Comparison of ENCODE assay signal across 16 mouse cellular contexts in the genomic region with DNA sequence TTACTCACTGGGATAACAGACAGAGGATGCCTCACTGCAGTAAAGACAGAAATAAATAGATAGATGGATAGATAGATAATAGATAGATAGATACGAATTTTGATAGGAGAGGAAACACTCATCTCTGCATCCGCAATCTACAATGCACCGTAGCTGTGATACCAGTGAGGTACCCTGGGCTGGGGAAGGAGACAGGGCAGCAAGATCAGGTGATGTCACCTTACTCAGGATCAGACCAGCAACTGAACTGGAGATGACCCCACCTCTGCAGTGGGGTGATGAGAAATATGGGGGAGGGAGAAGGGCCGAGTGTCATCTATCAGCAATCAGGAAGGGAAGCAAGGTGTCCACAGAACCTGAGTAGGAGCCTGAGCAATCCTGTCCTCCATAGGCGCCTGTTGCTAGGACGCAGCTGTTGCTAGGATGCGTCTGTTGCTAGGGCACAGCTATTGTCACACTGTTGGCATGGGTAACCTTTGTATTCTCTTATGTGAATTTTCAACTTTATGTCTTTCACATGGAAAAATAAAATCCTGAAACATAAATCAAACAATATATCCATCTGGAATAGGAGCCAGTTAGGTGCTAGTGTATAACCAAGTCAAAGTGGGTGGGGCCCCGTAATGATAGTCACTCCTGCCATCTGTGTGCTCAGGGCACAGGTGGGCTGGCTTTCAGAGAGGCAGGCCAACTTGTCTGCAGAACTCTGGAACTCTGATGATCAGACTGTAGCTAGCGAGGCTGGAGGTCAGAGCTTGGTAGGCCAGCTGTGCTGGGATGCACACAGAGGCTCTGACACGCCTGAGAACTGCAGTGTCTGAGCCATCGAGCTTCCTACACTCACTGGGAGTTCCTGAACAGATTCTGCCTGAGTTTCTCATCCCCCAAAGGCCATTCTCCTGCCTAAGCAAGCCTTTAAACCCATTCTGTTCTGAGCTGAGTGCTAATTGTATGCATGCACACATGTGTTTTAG.
A peak's percentile ranks its signal among the peaks of the same experiment; 100 is the strongest.
DNase-seq lines count a peak whose midpoint lies in the region; ATAC-seq lines count a peak whose summit lies in the region.
"Had no signal": no experiment of that assay in that cellular context is flagged by ENCODE, and none has a peak within 500 bp of the region (broad histone marks: within the 10 kb centered on the region; RNA-seq: fewer than 3 reads in every experiment).

No protein-coding gene starts in this region.

- peak; percentile 34 for DNase-seq in layer of hippocampus, adult 9-11 months
- no peak for DNase-seq in layer of hippocampus, postnatal 36 days
- DNase-seq in embryo, embryonic 9.5 days (ENCODE audit: extremely low spot score), result peak; percentile 2
- no peak for DNase-seq in kidney, adult 8-10 months
- no peak for DNase-seq in left cerebral cortex, adult 8-10 months (ENCODE audit: low spot score in 2 of 2)
- DNase-seq: cerebellum, postnatal 36 days; gastrocnemius, postnatal 36 days; heart, postnatal 10 days; kidney, adult 18-20 months; lung, adult 18-20 months; thymus, postnatal 25 days had no signal

- no peak overlapping the region for H3K9ac ChIP-seq in hindbrain, embryonic 15.5 days
- H3K9ac ChIP-seq in neural tube, embryonic 12.5 days, result no peak overlapping the region
- H3K9ac ChIP-seq: limb, embryonic 13.5 days had no signal

- no peaks in the 10 kb centered on the region for H3K36me3 ChIP-seq in hindbrain, embryonic 15.5 days
- no peaks in the 10 kb centered on the region; the same call in 1 of the 2 replicates for H3K36me3 ChIP-seq in neural tube, embryonic 12.5 days
- H3K36me3 ChIP-seq: limb, embryonic 13.5 days had no signal

- H3K9me3 ChIP-seq in hindbrain, embryonic 15.5 days, result no peaks in the 10 kb centered on the region
- H3K9me3 ChIP-seq in neural tube, embryonic 12.5 days, result no peaks in the 10 kb centered on the region
- H3K9me3 ChIP-seq: limb, embryonic 13.5 days had no signal

- no peak overlapping the region for H3K4me2 ChIP-seq in hindbrain, embryonic 15.5 days
- no peak overlapping the region for H3K4me2 ChIP-seq in neural tube, embryonic 12.5 days (replicated peaks)
- H3K4me2 ChIP-seq: limb, embryonic 13.5 days had no signal

- H3K4me1 ChIP-seq in hindbrain, embryonic 15.5 days (replicated peaks), result peaks cover 11% of the 10 kb centered on the region
- H3K4me1 ChIP-seq in neural tube, embryonic 12.5 days, result peaks cover 14% of the 10 kb centered on the region

- no peaks in the 10 kb centered on the region for H3K27me3 ChIP-seq in hindbrain, embryonic 15.5 days
- H3K27me3 ChIP-seq in neural tube, embryonic 12.5 days (replicated peaks), result no peaks in the 10 kb centered on the region

- 58% methylated on average over 11 of the region's 11 CpGs for WGBS in hindbrain, embryonic 15.5 days
- 68% methylated on average over 11 of the region's 11 CpGs for WGBS in neural tube, embryonic 12.5 days

- peak overlapping the region; percentile 35; the same call in 1 of the 2 replicates for H3K27ac ChIP-seq in hindbrain, embryonic 15.5 days (replicated peaks)
- H3K27ac ChIP-seq in neural tube, embryonic 12.5 days, result no peak overlapping the region
- H3K27ac ChIP-seq: limb, embryonic 13.5 days had no signal

- peak; percentile 79; the same call in 1 of the 2 replicates for ATAC-seq in hindbrain, embryonic 15.5 days (ENCODE audit: low FRiP score, low read depth)
- ATAC-seq in neural tube, embryonic 12.5 days (ENCODE audit: low FRiP score, low read depth), result peak; percentile 70
- ATAC-seq in erythroblast, adult 5-6 weeks (replicated peaks; ENCODE audit: low FRiP score, poor library complexity, severe bottlenecking), result no peak

- H3K4me3 ChIP-seq in hindbrain, embryonic 15.5 days, result no peak overlapping the region
- no peak overlapping the region for H3K4me3 ChIP-seq in neural tube, embryonic 12.5 days
- H3K4me3 ChIP-seq: erythroblast, embryonic 14.5 days; limb, embryonic 13.5 days had no signal

Comparison
In these comparisons a context has a peak if more than half of its experiments do, and no peak if none do; other contexts are left out.
1. DNase-seq: peak in layer of hippocampus, adult 9-11 months (single experiment) and embryo, embryonic 9.5 days (single experiment); none in layer of hippocampus, postnatal 36 days (0 of 2), kidney, adult 8-10 months (0 of 2) and left cerebral cortex, adult 8-10 months (0 of 2).